Mouse (Mus musculus) heart, embryonic 10.5 days (tissue): ENCODE results near the gene Sec31a. TPM values are rescaled to one million over a fixed set of nuclear protein-coding genes. Genes with fewer than 3 reads are reported as not detected.
"Not testable (repeated sequence)": the region's sequence is repeated elsewhere in the genome, so short reads cannot be mapped to it uniquely, and the experiment has no call there.

Experiments used
- DNase-seq: peaks from one replicate; pipeline ENCODE4 v3.0.0-alpha.2; 2017; ENCODE audit warnings: low spot score
- H3K27ac ChIP-seq: fragments of 300-500 bp; sonication (generic); 2 replicates; pipeline ENCODE4 v1.5.1; 2016; ENCODE audit warnings: mild to moderate bottlenecking
- H3K27me3 ChIP-seq: fragments of 300-500 bp; sonication (generic); 2 replicates; pipeline ENCODE4 v1.6.1; 2016; ENCODE audit warnings: mild to moderate bottlenecking; ENCODE audit not compliant: poor library complexity, insufficient read depth, severe bottlenecking
- H3K36me3 ChIP-seq: fragments of 300-500 bp; sonication (generic); 2 replicates; pipeline ENCODE4 v1.6.1; 2016; ENCODE audit warnings: mild to moderate bottlenecking, moderate library complexity
- H3K4me1 ChIP-seq: fragments of 300-500 bp; sonication (generic); 2 replicates; pipeline ENCODE4 v1.6.1; 2016; ENCODE audit warnings: mild to moderate bottlenecking
- H3K4me3 ChIP-seq: fragments of 300-500 bp; sonication (generic); 2 replicates; pipeline ENCODE4 v1.5.1; 2016; ENCODE audit warnings: mild to moderate bottlenecking, moderate library complexity
- H3K9me3 ChIP-seq: fragments of 300-500 bp; sonication (generic); 2 replicates; pipeline ENCODE4 v1.6.1; 2016; ENCODE audit warnings: mild to moderate bottlenecking, moderate library complexity
- WGBS: fragments of 180-500 bp; shearing (Covaris S2); methylation state at CpG from one replicate; pipeline ENCODE4 v1.1.7; 2016; 5-methylcytosine and 5-hydroxymethylcytosine counted together
- polyA plus RNA-seq: library from polyadenylated mRNA; unstranded; fragments of >200 nt; fragmentation: Nextera tagmentation; extraction: Ambion mirVana; gene quantifications from 2 replicates; pipeline ENCODE4 v1.2.1, GENCODE M21; 2016

Gene Sec31a
- polyA plus RNA-seq, 1 experiment from 2014 or later = 156 TPM

- H3K9me3 ChIP-seq = no peaks in the 10 kb centered on the region
- no peaks in the 10 kb centered on the region for H3K27me3 ChIP-seq
- peaks cover 52% of the 10 kb centered on the region for H3K4me1 ChIP-seq
- 8% methylated on average over 5 of the region's 5 CpGs for WGBS
- peaks cover 51% of the 10 kb centered on the region for H3K36me3 ChIP-seq
- H3K4me3 ChIP-seq = peak overlapping the region; percentile 84
- peak; percentile 73 for DNase-seq
- H3K27ac ChIP-seq = peak overlapping the region; percentile 98
These were observed 12.1 kb upstream of the Sec31a start for GRCm38 (mm10) chr5:100428031-100428733.

GRCm38 (mm10) chr5:100427276-100427675 is 11.2 kb upstream of the Sec31a start:
- Histone ChIP-seq H3K4me1 (peaks cover 54% of the 10 kb centered on the region), H3K27ac (no peak overlapping the region), H3K9me3 (no peaks in the 10 kb centered on the region), H3K36me3 (peaks cover 60% of the 10 kb centered on the region), H3K4me3 (peak overlapping the region; percentile 84), H3K27me3 (no peaks in the 10 kb centered on the region)
- peak; percentile 66 for DNase-seq
- WGBS = 73% methylated on average over 9 of the region's 9 CpGs

- Histone ChIP-seq H3K36me3 (peaks cover 74% of the 10 kb centered on the region), H3K4me1 (peaks cover 52% of the 10 kb centered on the region)
- 83% methylated on average over 2 of the region's 2 CpGs for WGBS
- H3K9me3 ChIP-seq, H3K4me3 ChIP-seq, H3K27ac ChIP-seq, DNase-seq, H3K27me3 ChIP-seq: not testable (repeated sequence)
These were observed 9.8 kb upstream of the Sec31a start for GRCm38 (mm10) chr5:100425823-100426222.

GRCm38 (mm10) chr5:100424252-100424651 is 8.2 kb upstream of the Sec31a start:
- peak overlapping the region; percentile 29; the same call in 1 of the 2 replicates for H3K4me3 ChIP-seq

GRCm38 (mm10) chr5:100423626-100424025 is 7.6 kb upstream of the Sec31a start:
- peaks cover 95% of the 10 kb centered on the region for H3K36me3 ChIP-seq

More at GRCm38 (mm10) chr5:100424252-100424651, 8.2 kb upstream of the Sec31a start:
- H3K36me3 ChIP-seq = peaks cover 89% of the 10 kb centered on the region
- H3K27me3 ChIP-seq = no peaks in the 10 kb centered on the region
- DNase-seq = no peak
- no peaks in the 10 kb centered on the region for H3K9me3 ChIP-seq
- no peak overlapping the region for H3K27ac ChIP-seq
- 80% methylated on average over 3 of the region's 3 CpGs for WGBS
- peaks cover 44% of the 10 kb centered on the region for H3K4me1 ChIP-seq

GRCm38 (mm10) chr5:100418861-100419260 is 2.8 kb upstream of the Sec31a start:
- DNase-seq = no peak
- Histone ChIP-seq H3K4me1 (peaks cover 18% of the 10 kb centered on the region), H3K4me3 (no peak overlapping the region), H3K27me3 (no peaks in the 10 kb centered on the region), H3K27ac (no peak overlapping the region), H3K9me3 (no peaks in the 10 kb centered on the region), H3K36me3 (peaks cover 58% of the 10 kb centered on the region)
- 73% methylated on average over 4 of the region's 4 CpGs for WGBS

More at GRCm38 (mm10) chr5:100423626-100424025, 7.6 kb upstream of the Sec31a start:
- WGBS = 65% methylated on average over 7 of the region's 7 CpGs
- Histone ChIP-seq H3K9me3 (no peaks in the 10 kb centered on the region), H3K4me1 (peaks cover 44% of the 10 kb centered on the region), H3K4me3 (peak overlapping the region; percentile 29; the same call in 1 of the 2 replicates), H3K27me3 (no peaks in the 10 kb centered on the region), H3K27ac (no peak overlapping the region)
- DNase-seq = no peak

- Histone ChIP-seq H3K9me3 (no peaks in the 10 kb centered on the region), H3K27ac (no peak overlapping the region), H3K4me3 (no peak overlapping the region), H3K27me3 (no peaks in the 10 kb centered on the region), H3K4me1 (peaks cover 16% of the 10 kb centered on the region), H3K36me3 (peaks cover 51% of the 10 kb centered on the region)
- no peak for DNase-seq
- 94% methylated on average over 2 of the region's 2 CpGs for WGBS
These were observed 2.0 kb upstream of the Sec31a start for GRCm38 (mm10) chr5:100418077-100418476.

- peak overlapping the region; percentile 78 for H3K27ac ChIP-seq
- H3K9me3 ChIP-seq = no peaks in the 10 kb centered on the region
- 36% methylated on average over 11 of the region's 11 CpGs for WGBS
These were observed 1.4 kb downstream of the Sec31a start for GRCm38 (mm10) chr5:100414474-100415196.

GRCm38 (mm10) chr5:100412886-100413285 is 3.1 kb downstream of the Sec31a start:
- no peak overlapping the region for H3K27ac ChIP-seq
- peaks cover 11% of the 10 kb centered on the region; the same call in 1 of the 2 replicates for H3K36me3 ChIP-seq
- no peaks in the 10 kb centered on the region for H3K9me3 ChIP-seq
- WGBS = 80% methylated on average over 3 of the region's 3 CpGs
- DNase-seq = no peak
- H3K27me3 ChIP-seq = no peaks in the 10 kb centered on the region
- no peak overlapping the region for H3K4me3 ChIP-seq
- H3K4me1 ChIP-seq = peaks cover 30% of the 10 kb centered on the region

More at GRCm38 (mm10) chr5:100414474-100415196, 1.4 kb downstream of the Sec31a start:
- Histone ChIP-seq H3K4me1 (peaks cover 30% of the 10 kb centered on the region), H3K27me3 (no peaks in the 10 kb centered on the region), H3K36me3 (peaks cover 17% of the 10 kb centered on the region), H3K4me3 (peak overlapping the region; percentile 79)
- DNase-seq = no peak

- H3K27ac ChIP-seq = no peak overlapping the region
- H3K9me3 ChIP-seq = no peaks in the 10 kb centered on the region
- peaks cover 35% of the 10 kb centered on the region for H3K36me3 ChIP-seq
- WGBS = 81% methylated on average over 5 of the region's 5 CpGs
- H3K4me3 ChIP-seq = no peak overlapping the region
- H3K27me3 ChIP-seq = no peaks in the 10 kb centered on the region
- peaks cover 24% of the 10 kb centered on the region for H3K4me1 ChIP-seq
- no peak for DNase-seq
These were observed 5.8 kb downstream of the Sec31a start for GRCm38 (mm10) chr5:100410281-100410680.

- Histone ChIP-seq H3K4me3 (no peak overlapping the region), H3K4me1 (peaks cover 17% of the 10 kb centered on the region), H3K27me3 (no peaks in the 10 kb centered on the region), H3K36me3 (peaks cover 53% of the 10 kb centered on the region), H3K27ac (no peak overlapping the region), H3K9me3 (no peaks in the 10 kb centered on the region)
- WGBS = 87% methylated on average over 5 of the region's 5 CpGs
- DNase-seq = no peak
These were observed 7.5 kb downstream of the Sec31a start for GRCm38 (mm10) chr5:100408485-100408884.

GRCm38 (mm10) chr5:100396753-100397152 is 19.3 kb downstream of the Sec31a start:
- H3K9me3 ChIP-seq = no peaks in the 10 kb centered on the region
- no peak for DNase-seq
- H3K27me3 ChIP-seq = no peaks in the 10 kb centered on the region
- no peaks in the 10 kb centered on the region for H3K4me1 ChIP-seq
- 94% methylated on average over 3 of the region's 3 CpGs for WGBS
- no peak overlapping the region for H3K4me3 ChIP-seq
- H3K27ac ChIP-seq = no peak overlapping the region
- peaks cover 95% of the 10 kb centered on the region for H3K36me3 ChIP-seq

- H3K4me1 ChIP-seq = no peaks in the 10 kb centered on the region
- H3K27me3 ChIP-seq = no peaks in the 10 kb centered on the region
- no peaks in the 10 kb centered on the region for H3K9me3 ChIP-seq
- H3K4me3 ChIP-seq = no peak overlapping the region
- peaks cover 99% of the 10 kb centered on the region for H3K36me3 ChIP-seq
- no peak overlapping the region for H3K27ac ChIP-seq
- no peak for DNase-seq
- 96% methylated on average over 3 of the region's 3 CpGs for WGBS
These were observed 22.4 kb downstream of the Sec31a start for GRCm38 (mm10) chr5:100393681-100394080.
